In the genomic region with DNA sequence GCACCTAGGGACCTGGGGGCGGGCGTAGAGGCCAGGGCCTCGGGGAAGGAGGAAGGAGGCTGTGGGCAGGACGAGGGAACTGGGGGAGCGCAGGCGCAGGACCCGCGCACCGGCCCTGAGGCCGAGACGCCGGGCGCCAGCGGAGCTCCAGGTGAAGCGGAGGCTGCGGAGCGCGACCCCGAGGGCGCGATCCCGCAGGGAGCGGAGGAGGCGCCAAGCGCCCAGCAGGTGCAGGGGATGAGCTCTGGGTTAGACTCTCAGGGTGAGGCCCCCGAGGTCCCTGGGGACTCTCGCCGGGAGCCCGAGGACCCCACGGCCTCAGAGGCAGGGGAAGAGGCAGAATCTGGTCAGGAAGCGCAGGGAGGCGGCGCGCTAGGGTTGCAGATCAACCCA, we compare ENCODE assay signal across 8 mouse cellular contexts. TPM values are rescaled to one million over a fixed set of nuclear protein-coding genes. Genes with fewer than 3 reads are reported as not detected.
DNase-seq lines count a peak whose midpoint lies in the region; ATAC-seq and TF ChIP-seq lines count a peak whose summit lies in the region.

No protein-coding gene starts in this region.

- peak overlapping the region; percentile 91 for H3K4me2 ChIP-seq in hindbrain, embryonic 11.5 days (replicated peaks; ENCODE audit: low read depth, low read length)
- H3K4me2 ChIP-seq in lung, postnatal 0 days (replicated peaks; ENCODE audit: low read depth, low read length): peak overlapping the region; percentile 68

- H3K27me3 ChIP-seq in hindbrain, embryonic 11.5 days (ENCODE audit: control insufficient read depth, insufficient read depth, low read length): peaks cover 32% of the 10 kb centered on the region
- no peaks in the 10 kb centered on the region for H3K27me3 ChIP-seq in lung, postnatal 0 days (replicated peaks; ENCODE audit: insufficient read depth, low read length)

- no peaks in the 10 kb centered on the region for H3K9me3 ChIP-seq in hindbrain, embryonic 11.5 days (ENCODE audit: control insufficient read depth, low read length)
- no peaks in the 10 kb centered on the region for H3K9me3 ChIP-seq in lung, postnatal 0 days (ENCODE audit: low read length)

- no peak for TF ChIP-seq EP300 in lung, postnatal 0 days (IDR thresholded peaks at IDR 0.05)

- no peak overlapping the region for H3K27ac ChIP-seq in hindbrain, embryonic 11.5 days (ENCODE audit: low read depth, low read length)
- H3K27ac ChIP-seq in lung, postnatal 0 days (ENCODE audit: low read length): 0 out of 2 replicates have a peak overlapping the region, but pooled peaks have one; percentile 9

- under 1% methylated on average over 30 of the region's 34 CpGs for WGBS in hindbrain, embryonic 11.5 days
- WGBS in lung, postnatal 0 days: 3% methylated on average over 33 of the region's 34 CpGs

- peak; percentile 28 to 31 for DNase-seq in cerebellum, postnatal 10 days
- DNase-seq in cerebellum, postnatal 36 days: no peak
- DNase-seq in Muller cell, postnatal 12 days (ENCODE audit: inconsistent ontology term): peak; percentile 19
- peak; percentile 59 for DNase-seq in hindbrain, embryonic 11.5 days (ENCODE audit: low spot score)
- peak; percentile 72 for DNase-seq in lung, postnatal 0 days (ENCODE audit: low spot score)
- peak; percentile 47 for DNase-seq in testis, postnatal 10 days (ENCODE audit: low spot score)
- no peak for DNase-seq in adrenal gland, postnatal 4 days (ENCODE audit: low spot score in 2 of 2)
- DNase-seq in layer of hippocampus, postnatal 36 days: no peak

- ATAC-seq in hindbrain, embryonic 11.5 days (ENCODE audit: low FRiP score): peak; percentile 33; the same call in 1 of the 2 replicates
- ATAC-seq in lung, postnatal 0 days: peak; percentile 76

- 0 out of 2 replicates have a peak, but pooled peaks cover 3% of the 10 kb centered on the region for H3K4me1 ChIP-seq in hindbrain, embryonic 11.5 days (replicated peaks; ENCODE audit: control insufficient read depth, insufficient read depth, low read length)
- H3K4me1 ChIP-seq in lung, postnatal 0 days (ENCODE audit: insufficient read depth, low read depth, low read length): 0 out of 2 replicates have a peak, but pooled peaks cover 3% of the 10 kb centered on the region

- peak overlapping the region; percentile 51 for H3K4me3 ChIP-seq in hindbrain, embryonic 11.5 days (ENCODE audit: low read depth, low read length)
- peak overlapping the region; percentile 46 for H3K4me3 ChIP-seq in lung, postnatal 0 days (ENCODE audit: low read depth, low read length)

- TF ChIP-seq CTCF in lung, postnatal 0 days (IDR thresholded peaks at IDR 0.05): no peak

- H3K9ac ChIP-seq in hindbrain, embryonic 11.5 days (ENCODE audit: low read depth, low read length): peak overlapping the region; percentile 50
- H3K9ac ChIP-seq in lung, postnatal 0 days (replicated peaks; ENCODE audit: low read depth): peak overlapping the region; percentile 19; the same call in 1 of the 2 replicates

- H3K36me3 ChIP-seq in hindbrain, embryonic 11.5 days (ENCODE audit: control insufficient read depth, insufficient read depth, low read length): no peaks in the 10 kb centered on the region
- no peaks in the 10 kb centered on the region for H3K36me3 ChIP-seq in lung, postnatal 0 days (ENCODE audit: insufficient read depth, low read length)

RNA-seq across cellular contexts. Expression of a gene that starts 13.0 kb away (rescaled TPM):
- polyA plus RNA-seq in hindbrain, embryonic 11.5 days (2014; fragmentation: Nextera tagmentation; extraction: Ambion mirVana): 3.4 and 4.8 TPM in 2 replicates
- 14.5 and 16.4 TPM in 2 replicates for polyA plus RNA-seq in lung, postnatal 0 days (2015; fragmentation: Nextera tagmentation; extraction: Ambion mirVana)
- 1 to 10 TPM in 1 of 2 experiments, under 1 TPM in 1; 0.17 to 1.7 TPM for total RNA-seq in adrenal gland, postnatal 4 days (2021)
- total RNA-seq in layer of hippocampus, postnatal 36 days (2021): 1 to 10 TPM in 1 of 2 experiments, under 1 TPM in 1; 1.00 to 3.7 TPM

RNA-seq across cellular contexts. Expression of a gene that starts 27.9 kb away (rescaled TPM):
- 39.3 and 45.3 TPM in 2 replicates for polyA plus RNA-seq in hindbrain, embryonic 11.5 days (2014; fragmentation: Nextera tagmentation; extraction: Ambion mirVana)
- 54.7 and 56.1 TPM in 2 replicates for polyA plus RNA-seq in lung, postnatal 0 days (2015; fragmentation: Nextera tagmentation; extraction: Ambion mirVana)
- total RNA-seq in adrenal gland, postnatal 4 days (2021): 10 to 100 TPM; 19.1 to 19.2 TPM
- total RNA-seq in layer of hippocampus, postnatal 36 days (2021): 10 to 100 TPM; 44.8 to 46.5 TPM

Comparison
In these comparisons a context has a peak if more than half of its experiments do, and no peak if none do; other contexts are left out.
1. DNase-seq: peak in cerebellum, postnatal 10 days (2 of 2), Muller cell, postnatal 12 days (single experiment), hindbrain, embryonic 11.5 days (single experiment), lung, postnatal 0 days (single experiment) and testis, postnatal 10 days (single experiment); none in cerebellum, postnatal 36 days (0 of 2), adrenal gland, postnatal 4 days (0 of 2) and layer of hippocampus, postnatal 36 days (0 of 2).